Mouse (Mus musculus) lung, postnatal 0 days (tissue): ENCODE measurements around the gene Srcap. TPM values are rescaled to one million over a fixed set of nuclear protein-coding genes. Genes with fewer than 3 reads are reported as not detected.
"Not testable (repeated sequence)": the region's sequence is repeated elsewhere in the genome, so short reads cannot be mapped to it uniquely, and the experiment has no call there.

ENCODE experiments used
- ATAC-seq: fragments of 200-750 bp; cut with Nextera tagmentation; 2 replicates; pipeline ENCODE4 v1.8.0; 2017; ENCODE audit warnings: moderate library complexity
- DNase-seq: peaks from one replicate; pipeline ENCODE4 v3.0.0-alpha.2; 2016; ENCODE audit warnings: low spot score
- H3K27ac ChIP-seq: fragments of 300-500 bp; sonication (generic); 2 replicates; pipeline ENCODE4 v1.5.1; 2014; ENCODE audit warnings: antibody characterized with exemption, mild to moderate bottlenecking, low read length, mixed read lengths
- H3K27me3 ChIP-seq: fragments of 300-500 bp; sonication (generic); replicated peaks from 2 replicates; pipeline ENCODE4 v1.6.1; 2014; ENCODE audit warnings: low read length, mixed read lengths; ENCODE audit not compliant: insufficient read depth
- H3K36me3 ChIP-seq: fragments of 300-500 bp; sonication (generic); 2 replicates; pipeline ENCODE4 v1.6.1; 2014; ENCODE audit warnings: low read length, mixed read lengths; ENCODE audit not compliant: insufficient read depth
- H3K4me1 ChIP-seq: fragments of 300-500 bp; sonication (generic); 2 replicates; pipeline ENCODE4 v1.6.1; 2014; ENCODE audit warnings: antibody characterized with exemption, low read depth, low read length, mixed read lengths; ENCODE audit not compliant: insufficient read depth
- H3K4me2 ChIP-seq: fragments of 300-500 bp; sonication (generic); replicated peaks from 2 replicates; pipeline ENCODE4 v1.6.1; 2014; ENCODE audit warnings: low read depth, mild to moderate bottlenecking, low read length, moderate library complexity, mixed read lengths
- H3K4me3 ChIP-seq: fragments of 300-500 bp; sonication (generic); 2 replicates; pipeline ENCODE4 v1.5.1; 2014; ENCODE audit warnings: low read depth, low read length
- H3K9ac ChIP-seq: fragments of 300-500 bp; sonication (generic); replicated peaks from 2 replicates; pipeline ENCODE4 v1.6.1; 2014; ENCODE audit warnings: low read depth, mild to moderate bottlenecking
- H3K9me3 ChIP-seq: fragments of 300-500 bp; sonication (generic); 2 replicates; pipeline ENCODE4 v1.6.1; 2016; ENCODE audit warnings: low read length, mixed read lengths
- CTCF ChIP-seq: IDR thresholded peaks from 2 replicates; pipeline ENCODE4 v1.5.1; 2016; ENCODE audit warnings: antibody characterized with exemption, mild to moderate bottlenecking
- EP300 ChIP-seq: IDR thresholded peaks from 2 replicates; pipeline ENCODE4 v1.6.1; 2016; ENCODE audit warnings: antibody characterized with exemption, mild to moderate bottlenecking, control low read depth
- WGBS: fragments of 180-500 bp; shearing (Covaris S2); extraction: QIAGEN DNeasy Blood & Tissue Kit; methylation state at CpG from one replicate; pipeline ENCODE4 v1.1.7; 2014; 5-methylcytosine and 5-hydroxymethylcytosine counted together
- polyA plus RNA-seq: library from polyadenylated mRNA; unstranded; fragments of >200 nt; fragmentation: Nextera tagmentation; extraction: Ambion mirVana; gene quantifications from 2 replicates; pipeline ENCODE4 v1.2.1, GENCODE M21; 2015

Gene Srcap
- polyA plus RNA-seq, 1 experiment from 2014 or later = 19.3 TPM

DNA sequence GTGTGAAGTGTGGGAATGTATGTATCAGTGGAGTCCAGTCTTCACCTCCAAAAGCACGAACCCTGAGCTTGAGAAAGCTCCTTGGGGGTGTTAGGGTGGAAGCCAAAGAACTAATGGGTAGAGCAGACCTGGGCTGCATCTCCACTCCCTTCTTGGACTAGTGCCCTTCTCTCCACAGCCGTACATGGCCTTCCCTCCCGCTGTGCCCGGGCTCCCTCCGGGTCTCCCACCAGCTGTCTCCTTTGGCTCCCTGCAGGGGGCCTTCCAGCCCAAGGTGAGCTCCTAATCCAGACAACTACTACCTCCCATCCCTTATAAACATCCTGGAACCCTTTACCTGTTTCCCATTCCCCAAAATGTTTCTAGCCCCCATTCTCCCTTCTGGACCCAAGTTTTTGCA lies 26.4 kb upstream of the Srcap start:
- 76% methylated on average over 5 of the region's 5 CpGs for WGBS
- DNase-seq = no peak
- Histone ChIP-seq H3K4me3 (no peak overlapping the region), H3K27me3 (no peaks in the 10 kb centered on the region), H3K36me3 (peaks cover 60% of the 10 kb centered on the region), H3K4me1 (peaks cover 5% of the 10 kb centered on the region; the same call in 1 of the 2 replicates), H3K9ac (no peak overlapping the region), H3K9me3 (no peaks in the 10 kb centered on the region), H3K27ac (no peak overlapping the region), H3K4me2 (no peak overlapping the region)
- ATAC-seq = no peak
- TF ChIP-seq CTCF (no peak), EP300 (no peak)

- H3K4me1 ChIP-seq, H3K9me3 ChIP-seq, DNase-seq, ATAC-seq, H3K27ac ChIP-seq, H3K27me3 ChIP-seq, H3K4me3 ChIP-seq, H3K4me2 ChIP-seq, H3K9ac ChIP-seq: not testable (repeated sequence)
- 74% methylated on average over 4 of the region's 5 CpGs for WGBS
- TF ChIP-seq CTCF = 0 out of 2 replicates have a peak, but pooled peaks have one; percentile 1
- H3K36me3 ChIP-seq = peaks cover 68% of the 10 kb centered on the region
These were observed 23.4 kb upstream of the Srcap start for GRCm38 (mm10) chr7:127488364-127488763.

DNA sequence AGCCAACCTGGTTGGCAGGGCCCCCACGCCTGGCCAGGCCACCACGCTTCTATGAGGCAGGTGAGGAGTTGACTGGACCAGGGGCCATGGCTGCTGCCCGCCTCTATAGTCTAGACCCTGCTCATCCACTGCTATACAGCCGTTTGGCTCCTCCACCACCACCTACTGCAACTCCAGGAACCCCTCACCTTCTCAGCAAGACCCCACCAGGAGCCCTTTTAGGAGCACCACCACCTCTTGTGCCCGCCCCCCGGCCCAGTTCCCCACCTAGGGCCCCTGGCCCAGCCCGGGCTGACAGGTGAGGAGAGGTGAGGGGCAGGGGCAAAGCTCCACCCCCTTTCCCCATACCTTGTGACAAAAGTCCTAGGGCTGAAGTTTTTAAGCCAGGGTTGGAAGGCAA lies 21.8 kb upstream of the Srcap start:
- ATAC-seq (no peak), DNase-seq (no peak)
- WGBS = 92% methylated on average over 5 of the region's 7 CpGs
- no peak overlapping the region for H3K9ac ChIP-seq
- no peak overlapping the region for H3K4me2 ChIP-seq
- no peak overlapping the region for H3K4me3 ChIP-seq
- H3K36me3 ChIP-seq = peaks cover 56% of the 10 kb centered on the region
- no peak for TF ChIP-seq EP300
- TF ChIP-seq CTCF = no peak
- H3K4me1 ChIP-seq = no peaks in the 10 kb centered on the region
- H3K9me3 ChIP-seq = no peaks in the 10 kb centered on the region
- no peak overlapping the region for H3K27ac ChIP-seq
- H3K27me3 ChIP-seq = no peaks in the 10 kb centered on the region

DNA sequence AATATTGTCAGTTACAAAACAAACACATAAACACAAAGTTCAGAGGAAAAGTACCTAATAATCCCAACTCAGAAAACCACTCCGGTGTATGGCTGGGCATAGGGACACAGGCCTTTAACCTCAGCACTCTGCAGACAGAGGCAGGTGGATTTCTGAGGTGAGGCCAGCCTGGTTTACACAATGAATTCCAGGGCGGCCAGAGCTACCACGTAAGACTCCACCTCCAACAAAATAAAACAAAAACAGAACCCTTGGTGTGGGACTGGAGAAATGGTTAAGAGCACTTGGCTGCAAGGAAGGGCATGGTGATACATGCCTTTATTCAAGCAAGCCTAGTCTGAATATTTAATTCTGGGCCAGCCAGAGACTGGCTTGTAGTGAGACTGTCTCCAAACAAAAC lies 19.9 kb upstream of the Srcap start:
- no peaks in the 10 kb centered on the region for H3K27me3 ChIP-seq
- peaks cover 38% of the 10 kb centered on the region; the same call in 1 of the 2 replicates for H3K36me3 ChIP-seq

DNA sequence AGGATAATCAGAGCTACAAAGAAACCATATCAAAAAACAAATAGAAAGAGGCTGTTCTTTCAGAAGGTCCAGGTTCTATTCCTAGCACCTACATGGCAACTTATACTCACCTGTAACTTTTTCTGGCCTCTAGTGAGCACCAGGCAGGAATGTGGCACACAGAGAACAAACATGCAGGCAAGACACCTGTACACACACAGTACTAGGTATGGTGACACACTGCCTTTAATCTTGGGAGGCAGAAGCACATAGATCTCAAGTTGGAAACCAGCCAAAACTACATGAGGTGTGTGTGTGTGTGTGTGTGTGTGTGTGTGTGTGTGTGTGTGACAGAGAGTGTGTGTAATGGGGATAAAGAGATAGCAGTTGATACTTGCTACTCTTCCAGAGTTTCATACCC lies 17.1 kb upstream of the Srcap start:
- H3K9me3 ChIP-seq = no peaks in the 10 kb centered on the region
- DNase-seq = no peak
- no peaks in the 10 kb centered on the region for H3K27me3 ChIP-seq
- TF ChIP-seq EP300 (no peak), CTCF (no peak)
- H3K27ac ChIP-seq = no peak overlapping the region
- peaks cover 23% of the 10 kb centered on the region; the same call in 1 of the 2 replicates for H3K36me3 ChIP-seq
- no peak overlapping the region for H3K4me2 ChIP-seq
- H3K4me1 ChIP-seq = no peaks in the 10 kb centered on the region
- no peak overlapping the region for H3K9ac ChIP-seq
- no peak overlapping the region for H3K4me3 ChIP-seq
- ATAC-seq = no peak

More for the DNA sequence above, 19.9 kb upstream of the Srcap start:
- Histone ChIP-seq H3K4me1 (no peaks in the 10 kb centered on the region), H3K4me3 (no peak overlapping the region), H3K9me3 (no peaks in the 10 kb centered on the region), H3K4me2 (no peak overlapping the region), H3K27ac (no peak overlapping the region), H3K9ac (no peak overlapping the region)
- TF ChIP-seq EP300 (no peak), CTCF (no peak)
- WGBS = 73% methylated on average over 3 of the region's 3 CpGs
- peak; percentile 61 for ATAC-seq
- no peak for DNase-seq

GRCm38 (mm10) chr7:127497382-127497781 lies 14.4 kb upstream of the Srcap start:
- H3K36me3 ChIP-seq = no peaks in the 10 kb centered on the region
- WGBS = 70% methylated on average over 2 of the region's 2 CpGs
- no peaks in the 10 kb centered on the region for H3K9me3 ChIP-seq
- H3K27me3 ChIP-seq = no peaks in the 10 kb centered on the region
- H3K27ac ChIP-seq = no peak overlapping the region
- DNase-seq (no peak), ATAC-seq (no peak)
- H3K4me2 ChIP-seq = no peak overlapping the region
- no peak overlapping the region for H3K4me3 ChIP-seq
- TF ChIP-seq EP300 (no peak), CTCF (no peak)
- H3K9ac ChIP-seq = no peak overlapping the region
- H3K4me1 ChIP-seq = no peaks in the 10 kb centered on the region

GRCm38 (mm10) chr7:127498407-127498806 lies 13.4 kb upstream of the Srcap start:
- Histone ChIP-seq H3K27ac (no peak overlapping the region), H3K36me3 (no peaks in the 10 kb centered on the region), H3K4me3 (no peak overlapping the region), H3K4me2 (no peak overlapping the region), H3K9me3 (no peaks in the 10 kb centered on the region), H3K9ac (no peak overlapping the region), H3K27me3 (no peaks in the 10 kb centered on the region), H3K4me1 (no peaks in the 10 kb centered on the region)
- WGBS = 38% methylated on average over 3 of the region's 3 CpGs
- DNase-seq (peak; percentile 39), ATAC-seq (no peak)
- TF ChIP-seq CTCF = peak; percentile 67
- no peak for TF ChIP-seq EP300
